Mouse (Mus musculus) cerebral cortex, adult 2 months (tissue): ENCODE data around the gene Gm45337.

Experiments used
- WGBS: fragments of 180-500 bp; shearing (Covaris S2); methylation state at CpG from one replicate; pipeline ENCODE4 v1.1.7; 2018; 5-methylcytosine and 5-hydroxymethylcytosine counted together

The Gm45337 gene

DNA sequence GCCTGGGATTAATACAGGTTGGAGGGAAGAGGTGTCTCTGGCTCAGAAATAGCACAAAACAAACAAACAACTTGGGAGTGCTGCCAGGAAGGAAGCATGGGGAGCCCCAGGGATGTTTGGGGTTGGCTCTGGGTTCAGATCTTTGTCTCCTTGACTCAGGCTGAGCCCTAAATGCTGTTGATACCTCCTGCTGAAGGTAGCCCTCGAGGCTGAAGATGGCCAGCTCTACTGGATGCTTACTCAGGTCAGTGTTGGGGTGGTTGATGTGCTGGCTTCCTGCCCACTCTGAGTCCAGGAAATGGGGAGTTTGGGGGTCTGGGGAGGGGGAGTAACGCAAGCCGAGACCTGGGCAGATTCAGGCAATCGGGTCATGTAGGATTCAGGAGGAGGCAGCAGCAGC lies 47.7 kb downstream of the Gm45337 start:
- 63% methylated on average over 4 of the region's 4 CpGs for WGBS

- under 1% methylated on average over 63 of the region's 63 CpGs for WGBS
Observed at GRCm38 (mm10) chr7:142095183-142095931, 49.0 kb downstream of the Gm45337 start, which contains the start of gene Dusp8. Gene Dusp8 (minus strand): TSS chr7:142095843.

DNA sequence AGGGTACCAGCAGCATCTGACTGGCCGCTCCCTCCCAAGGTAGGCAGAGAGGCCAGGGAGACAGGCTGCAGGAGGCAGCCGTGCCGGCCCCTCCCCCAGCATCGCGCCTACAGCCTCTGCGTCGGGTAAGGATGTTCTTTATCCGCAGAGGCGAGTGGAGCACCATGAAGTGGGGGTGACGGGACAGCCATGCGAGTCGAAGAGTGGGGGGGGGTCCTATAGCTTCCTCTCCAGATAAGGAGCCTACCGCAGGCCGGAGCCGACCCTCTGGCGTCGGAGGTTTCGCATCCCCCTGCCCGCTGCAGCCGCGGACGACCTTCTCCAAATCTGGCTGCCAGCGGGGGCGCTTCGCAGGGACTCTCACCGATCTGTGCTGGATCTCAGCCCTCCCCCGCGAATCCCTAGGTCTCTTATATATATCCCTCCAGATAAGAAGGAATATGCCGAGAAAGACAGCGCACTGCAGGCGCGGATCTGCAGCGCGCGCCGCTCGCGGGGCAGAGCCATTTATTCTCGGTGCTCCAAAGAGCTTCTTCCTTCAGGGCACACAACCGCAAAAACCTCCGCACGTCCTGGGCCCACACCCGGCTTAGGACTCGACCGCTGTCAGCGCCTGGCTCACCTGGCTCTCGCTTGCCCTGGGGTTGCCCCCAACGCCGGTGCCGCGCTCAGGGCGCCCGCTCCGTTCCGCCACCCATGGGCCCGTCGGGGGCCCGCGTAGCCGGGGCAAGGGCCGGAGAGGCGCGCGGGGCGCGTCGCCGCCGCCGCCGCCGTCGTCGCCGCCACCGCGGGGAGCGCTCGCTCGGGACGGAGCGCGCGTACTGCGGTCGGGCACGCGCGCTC lies 49.9 kb downstream of the Gm45337 start:
- under 1% methylated on average over 89 of the region's 89 CpGs for WGBS

GRCm38 (mm10) chr7:142093696-142094240 lies 50.6 kb downstream of the Gm45337 start:
- WGBS, result 22% methylated on average over 6 of the region's 6 CpGs
